Comparison of ENCODE assay signal across 1 mouse cellular context in genomic region chr16:90197337-90197973, GRCm38 (mm10).
TF ChIP-seq lines count a peak whose summit lies in the region.

No protein-coding gene starts in this region.

TF ChIP-seq in CH12.LX, 34 proteins besides CTCF, POLR2A, EP300 and RAD21:
- TF ChIP-seq MYC (IDR thresholded peaks at IDR 0.05; ENCODE audit: low read depth, low read length), result no peak
- TF ChIP-seq USF1 (IDR thresholded peaks at IDR 0.05; ENCODE audit: low read depth, low read length), result no peak
- peak; percentile 66 for TF ChIP-seq BHLHE40 (IDR thresholded peaks at IDR 0.05; ENCODE audit: low read depth, low read length)
- TF ChIP-seq CHD2 (IDR thresholded peaks at IDR 0.05; ENCODE audit: low read length), result peak; percentile 28; the same call in 1 of the 2 replicates
- peak; percentile 62 for TF ChIP-seq HCFC1 (IDR thresholded peaks at IDR 0.05; ENCODE audit: low read depth, low read length)
- peak; percentile 66; the same call in 1 of the 2 replicates for TF ChIP-seq NELFE (IDR thresholded peaks at IDR 0.05; ENCODE audit: low read depth, low read length)
- no peak; the same call in 1 of the 2 replicates for TF ChIP-seq TBP (conservative IDR thresholded peaks at IDR 0.05; ENCODE audit: low read depth, low read length)
- peak; percentile 72 for TF ChIP-seq ZMIZ1 (IDR thresholded peaks at IDR 0.05; ENCODE audit: low read depth, low read length)
- TF ChIP-seq MAX (IDR thresholded peaks at IDR 0.05; ENCODE audit: low read length), result peak; percentile 34; the same call in 1 of the 2 replicates
- peak; percentile 21; the same call in 1 of the 2 replicates for TF ChIP-seq MXI1 (IDR thresholded peaks at IDR 0.05; ENCODE audit: low read depth, low read length)
- TF ChIP-seq SMC3 (IDR thresholded peaks at IDR 0.05; ENCODE audit: low read depth, low read length), result peak; percentile 55
- TF ChIP-seq SIN3A (IDR thresholded peaks at IDR 0.05; ENCODE audit: low read length), result 0 out of 2 replicates have a peak, but pooled peaks have one; percentile 57
- TF ChIP-seq KAT2A (IDR thresholded peaks at IDR 0.05; ENCODE audit: insufficient replicate concordance, low read length), result 0 out of 2 replicates have a peak, but pooled peaks have one; percentile 4
- TF ChIP-seq ETS1 (conservative IDR thresholded peaks at IDR 0.05; ENCODE audit: low read depth, low read length), result peak; percentile 28; the same call in 1 of the 2 replicates
- 0 out of 2 replicates have a peak, but pooled peaks have one; percentile 78 for TF ChIP-seq MAZ (IDR thresholded peaks at IDR 0.05; ENCODE audit: low read depth, low read length)
- no peak for TF ChIP-seq NRF1 (IDR thresholded peaks at IDR 0.05; ENCODE audit: low read depth, low read length)
- TF ChIP-seq USF2 (conservative IDR thresholded peaks at IDR 0.05; ENCODE audit: low read depth, low read length), result no peak
- TF ChIP-seq ELF1 (IDR thresholded peaks at IDR 0.05; ENCODE audit: low read depth, low read length), result peak; percentile 50
- peak; percentile 9; the same call in 1 of the 2 replicates for TF ChIP-seq IRF4 (IDR thresholded peaks at IDR 0.05; ENCODE audit: low read depth, low read length)
